Mouse (Mus musculus) layer of hippocampus, adult 9-11 months (tissue): ENCODE measurements around the gene Foxd3.
"Not testable (repeated sequence)": the region's sequence is repeated elsewhere in the genome, so short reads cannot be mapped to it uniquely, and the experiment has no call there.

ENCODE experiments used
- DNase-seq: peaks from one replicate; pipeline ENCODE4 v3.0.0; 2022

The Foxd3 gene

DNA sequence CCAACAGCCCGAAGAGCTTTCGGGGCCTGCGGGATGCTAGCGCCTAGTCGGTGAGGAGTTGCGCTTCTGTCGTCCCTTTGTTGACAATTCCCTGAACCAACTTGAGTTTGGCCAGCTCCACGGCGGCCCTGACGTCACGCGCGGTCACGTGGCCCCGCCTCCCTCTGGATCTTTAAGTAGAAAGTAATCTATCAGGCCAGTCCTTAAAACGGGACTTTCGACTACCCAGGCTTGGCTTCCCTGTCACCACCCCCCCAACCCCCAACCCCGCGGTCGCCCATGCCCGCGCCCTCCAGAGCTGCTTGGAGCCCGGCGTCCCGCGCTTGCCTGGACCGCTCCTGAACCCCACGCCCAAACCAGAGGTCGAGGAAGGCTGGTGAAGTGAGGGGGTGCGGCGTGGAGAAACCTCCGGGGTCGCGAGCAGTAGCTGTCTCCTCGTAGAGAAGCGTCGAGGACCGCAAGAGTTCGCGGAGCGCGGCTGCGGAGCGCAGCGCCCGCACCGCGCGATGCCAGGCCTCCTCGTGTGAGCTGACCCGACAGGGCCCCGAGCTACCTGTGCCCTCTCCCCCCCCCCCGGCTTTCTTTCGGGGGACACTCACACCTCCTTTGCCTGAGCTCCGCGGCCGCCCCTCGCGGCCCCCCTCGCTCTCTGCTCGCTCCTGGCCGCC, at the start of gene Foxd3:
Gene Foxd3, plus strand, starts transcription at position 363 of the 668 bp plus-strand sequence.
- DNase-seq, result no peak

DNA sequence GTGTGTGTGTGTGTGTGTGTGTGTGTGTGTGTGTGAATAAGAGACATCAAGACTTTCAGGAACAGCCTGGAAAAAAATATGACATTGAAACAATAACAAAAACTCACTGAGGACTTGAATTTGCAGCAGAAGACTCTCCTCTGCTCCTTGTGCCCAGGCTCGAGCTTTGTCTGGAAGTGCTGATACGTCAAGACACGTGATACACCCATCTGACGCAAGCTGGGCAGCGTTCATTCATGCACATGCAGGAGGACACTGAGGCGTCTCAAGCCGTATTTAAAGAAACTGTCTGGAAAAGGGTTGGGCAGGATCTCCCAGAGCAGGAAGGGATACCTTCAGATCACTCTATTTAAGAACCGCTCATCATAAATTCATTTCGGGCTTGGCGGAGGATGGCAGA, 43.9 kb upstream of the Foxd3 start:
- DNase-seq, result no peak

DNA sequence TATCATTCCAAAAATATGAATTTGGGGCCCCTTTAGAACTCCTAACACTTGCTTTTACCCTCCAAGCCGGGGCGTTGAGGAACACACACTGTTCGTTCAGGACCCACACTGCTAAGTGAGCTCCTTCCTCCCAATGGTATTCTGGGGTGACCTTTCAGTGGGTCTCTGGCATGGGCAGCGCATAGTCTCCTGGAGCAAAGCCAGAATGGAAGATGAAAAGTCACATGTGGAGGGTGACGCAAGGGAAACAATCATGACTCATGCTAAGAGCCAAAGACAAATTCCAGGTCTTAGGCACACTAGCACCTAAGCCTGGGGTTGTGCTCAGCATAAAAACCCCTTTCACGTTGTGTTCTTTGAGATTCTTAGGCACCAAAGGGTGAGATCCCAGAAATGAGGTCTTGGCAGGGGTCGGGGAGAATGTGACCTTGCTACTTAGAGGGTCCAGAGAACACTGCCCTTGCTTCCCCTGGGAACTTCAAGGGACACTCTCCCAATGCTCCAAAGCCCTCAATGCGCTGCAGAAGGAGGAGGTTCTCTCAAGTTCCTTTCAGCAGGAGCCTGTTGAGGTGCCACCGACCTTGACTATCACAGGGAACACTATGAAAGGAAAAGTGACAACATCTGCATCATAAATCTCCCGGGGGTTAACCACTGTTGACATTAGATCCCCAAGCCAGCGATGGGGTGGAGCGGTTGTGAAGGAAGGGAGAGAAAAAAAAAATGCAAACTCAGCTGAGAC, 43.3 kb upstream of the Foxd3 start:
- no peak for DNase-seq

DNA sequence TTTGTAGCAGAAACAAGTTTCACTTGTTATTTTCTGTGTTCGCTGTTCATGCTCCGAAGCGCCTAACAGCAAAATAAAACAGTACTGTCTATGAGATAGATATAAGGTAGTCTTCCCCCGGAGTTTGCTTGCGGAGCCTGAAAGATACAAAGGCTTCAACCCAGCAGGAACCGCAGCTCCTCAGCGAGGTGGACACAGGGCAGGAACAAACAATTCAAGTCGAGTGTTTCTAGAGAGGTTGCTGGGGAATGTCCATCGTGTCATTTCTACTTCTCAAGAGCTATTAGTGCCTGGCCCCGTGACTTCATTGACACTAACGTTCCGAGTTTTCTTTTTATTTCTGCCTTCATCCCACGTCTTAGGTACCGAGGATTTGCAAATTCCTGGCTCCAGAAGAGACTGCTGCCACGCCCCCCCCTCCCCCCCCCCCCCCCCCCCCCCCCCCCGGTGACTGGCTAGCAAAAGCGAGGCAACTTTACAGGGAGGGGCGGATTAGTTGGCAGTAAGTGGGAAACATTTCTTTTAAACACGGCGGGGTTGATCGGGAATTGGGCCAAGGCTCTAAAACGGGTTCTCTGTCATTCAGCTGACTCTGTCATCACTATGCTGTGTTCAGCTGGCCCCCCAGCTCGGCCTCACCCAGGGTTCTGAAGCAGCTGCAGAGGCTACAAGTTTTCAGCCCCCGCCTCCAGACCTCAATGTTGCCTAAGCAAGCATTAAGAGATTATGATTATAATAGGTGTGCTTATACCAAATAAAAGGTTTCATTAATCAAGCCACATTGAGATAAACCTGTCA, 29.9 kb upstream of the Foxd3 start:
- DNase-seq, result no peak

DNA sequence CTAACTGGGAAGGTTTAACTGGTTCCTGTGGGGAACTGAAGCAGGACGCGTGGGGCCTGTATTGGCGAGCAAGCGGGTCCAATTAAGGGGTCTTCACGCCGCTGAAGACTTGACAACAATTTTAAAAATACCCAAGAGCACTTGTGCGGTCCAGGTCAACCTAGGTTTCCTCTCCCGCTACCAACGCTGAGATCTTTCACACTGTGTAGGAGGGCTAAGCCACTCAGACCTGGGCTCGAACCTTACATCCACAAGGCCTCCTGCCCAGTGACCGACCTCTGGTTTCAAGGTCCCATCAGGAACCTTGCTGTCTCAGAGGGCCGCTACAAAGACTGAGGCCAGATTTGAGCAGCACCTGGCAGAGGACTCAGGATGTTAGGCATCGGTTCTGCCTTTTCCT, 29.0 kb upstream of the Foxd3 start:
- DNase-seq, result no peak

DNA sequence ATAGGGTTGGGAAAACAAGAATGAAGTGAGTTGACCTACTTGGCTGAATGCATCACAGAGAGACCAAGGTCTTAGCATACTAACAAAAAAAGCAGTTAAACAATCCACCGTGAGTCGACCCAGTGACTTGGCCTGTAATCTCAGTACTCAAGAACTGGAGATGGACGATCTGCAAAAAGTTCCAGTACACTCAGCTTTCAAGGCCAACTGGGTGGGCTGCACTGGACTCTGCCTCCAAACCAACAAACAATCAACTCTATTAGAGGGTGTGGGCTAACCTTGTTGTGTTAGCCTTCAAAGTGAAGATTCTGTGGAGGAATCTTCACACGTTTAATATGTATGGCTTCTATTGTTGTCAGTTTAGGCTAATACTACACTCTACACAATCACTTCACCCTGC, 20.1 kb upstream of the Foxd3 start:
- DNase-seq, result no peak

DNA sequence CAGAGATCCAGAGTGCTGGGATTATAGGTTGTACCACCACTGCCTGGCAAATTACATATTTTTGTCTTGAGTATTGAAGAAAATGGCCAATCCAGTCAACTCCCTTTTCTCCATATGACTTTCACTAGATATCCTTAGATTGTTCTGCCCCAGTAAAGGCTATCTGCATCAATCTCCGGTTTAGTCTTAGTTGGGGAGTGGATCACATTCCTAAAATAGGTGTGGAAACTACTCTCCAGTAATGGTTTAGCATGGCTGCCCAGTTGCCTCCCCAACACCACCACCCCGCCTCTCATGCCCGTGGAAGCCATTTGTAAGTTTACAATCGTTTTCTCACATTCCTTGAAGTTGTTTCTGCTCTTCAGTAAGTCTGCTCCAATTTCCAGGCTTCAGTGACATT, 19.4 kb upstream of the Foxd3 start:
- DNase-seq, result no peak

DNA sequence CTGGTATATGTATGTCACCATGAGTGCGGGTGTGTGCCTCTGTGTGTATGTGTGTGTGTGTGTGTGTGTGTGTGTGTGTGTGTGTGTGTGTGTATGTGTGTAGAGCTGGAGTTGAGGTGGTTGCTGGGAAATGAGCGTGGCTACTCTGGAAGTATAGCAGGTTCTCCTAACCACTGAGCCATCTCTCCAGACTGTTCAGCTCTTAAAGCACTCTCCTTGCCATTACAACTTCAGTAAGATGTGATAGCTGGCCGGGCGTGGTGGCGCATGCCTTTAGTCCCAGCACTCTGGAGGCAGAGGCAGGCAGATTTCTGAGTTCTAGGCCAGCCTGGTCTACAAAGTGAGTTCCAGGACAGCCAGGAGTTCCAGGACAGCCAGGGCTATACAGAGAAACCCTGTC, 15.5 kb upstream of the Foxd3 start:
- DNase-seq, result not testable (repeated sequence)

DNA sequence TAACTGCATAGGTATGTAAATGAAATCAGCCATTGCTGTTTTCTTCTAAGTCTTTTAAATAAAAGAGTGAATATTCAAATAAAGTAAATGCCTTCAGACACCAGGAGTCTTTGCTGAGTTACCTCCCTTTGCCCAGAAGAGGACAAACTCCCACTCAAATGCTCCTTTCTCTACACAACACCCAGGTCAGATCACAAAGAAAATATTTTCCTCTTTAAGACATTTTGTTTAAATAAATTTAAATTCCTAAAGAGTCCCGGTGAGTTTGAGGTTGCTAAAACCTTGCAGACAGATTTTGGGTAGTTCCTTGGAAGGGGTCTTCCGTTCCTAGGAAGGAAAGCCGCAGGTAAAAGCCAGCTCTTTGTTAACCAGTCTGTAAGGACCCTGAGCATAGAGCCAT, 14.2 kb upstream of the Foxd3 start:
- DNase-seq, result no peak

DNA sequence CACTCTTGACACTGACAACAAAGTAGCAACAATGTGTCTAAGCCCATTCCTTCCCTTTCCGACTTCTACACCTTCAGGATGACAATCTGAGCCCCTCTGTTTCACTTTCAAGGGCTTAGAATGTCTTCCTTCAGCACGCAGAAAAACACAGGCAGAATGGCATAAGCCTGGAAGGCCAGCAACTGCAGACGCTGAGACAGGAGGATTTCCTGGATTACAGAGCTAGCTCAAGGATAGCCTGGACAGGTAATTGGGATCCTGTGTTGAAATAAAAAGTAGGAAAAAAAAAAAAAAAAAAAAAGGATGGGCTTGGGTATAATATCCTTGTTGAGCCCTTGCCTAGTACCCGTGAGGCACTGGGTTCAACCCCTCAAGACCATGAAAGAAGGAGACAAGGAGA, 10.5 kb upstream of the Foxd3 start:
- no peak for DNase-seq

DNA sequence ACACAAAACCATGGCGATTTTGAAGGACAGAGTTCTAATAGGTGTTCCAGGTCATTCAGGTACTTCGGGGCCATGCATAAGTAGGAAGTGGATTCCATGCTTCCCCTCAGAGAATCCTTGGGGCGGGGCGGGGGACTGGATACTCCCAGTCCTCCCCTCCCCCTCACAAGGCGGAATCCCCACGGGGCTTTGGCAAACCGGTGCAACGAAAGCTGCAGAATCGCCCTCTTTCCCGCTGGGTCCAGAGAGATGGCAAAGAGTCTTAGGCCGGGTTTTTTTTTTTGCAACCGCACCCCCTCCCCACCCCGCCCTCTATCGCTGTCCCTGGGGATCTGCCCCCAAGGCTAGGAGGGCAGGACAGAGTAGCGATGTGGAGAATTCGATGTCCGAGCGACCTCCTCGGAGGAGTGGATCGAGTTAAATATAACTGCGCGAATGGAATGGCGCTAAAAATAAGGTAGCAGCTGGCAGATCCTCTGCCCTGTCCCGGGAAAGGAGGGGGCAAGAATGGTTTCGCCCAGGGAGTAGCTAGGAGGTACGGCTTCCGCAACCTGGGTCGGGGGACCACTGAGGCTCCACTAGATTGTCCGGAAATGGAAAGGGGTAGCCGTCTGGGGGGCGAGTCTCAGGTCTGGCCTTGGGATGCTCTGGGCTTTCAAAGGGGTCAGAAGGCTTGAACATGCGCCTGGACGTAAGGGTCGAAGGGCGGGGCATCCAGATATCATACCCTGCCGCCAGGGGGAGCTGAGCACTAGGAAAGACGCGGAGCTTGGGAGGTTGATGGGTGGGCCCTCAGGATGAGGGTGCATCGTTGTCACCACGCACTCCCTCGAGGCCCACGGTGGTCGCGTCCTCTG, 5.8 kb upstream of the Foxd3 start:
- no peak for DNase-seq

DNA sequence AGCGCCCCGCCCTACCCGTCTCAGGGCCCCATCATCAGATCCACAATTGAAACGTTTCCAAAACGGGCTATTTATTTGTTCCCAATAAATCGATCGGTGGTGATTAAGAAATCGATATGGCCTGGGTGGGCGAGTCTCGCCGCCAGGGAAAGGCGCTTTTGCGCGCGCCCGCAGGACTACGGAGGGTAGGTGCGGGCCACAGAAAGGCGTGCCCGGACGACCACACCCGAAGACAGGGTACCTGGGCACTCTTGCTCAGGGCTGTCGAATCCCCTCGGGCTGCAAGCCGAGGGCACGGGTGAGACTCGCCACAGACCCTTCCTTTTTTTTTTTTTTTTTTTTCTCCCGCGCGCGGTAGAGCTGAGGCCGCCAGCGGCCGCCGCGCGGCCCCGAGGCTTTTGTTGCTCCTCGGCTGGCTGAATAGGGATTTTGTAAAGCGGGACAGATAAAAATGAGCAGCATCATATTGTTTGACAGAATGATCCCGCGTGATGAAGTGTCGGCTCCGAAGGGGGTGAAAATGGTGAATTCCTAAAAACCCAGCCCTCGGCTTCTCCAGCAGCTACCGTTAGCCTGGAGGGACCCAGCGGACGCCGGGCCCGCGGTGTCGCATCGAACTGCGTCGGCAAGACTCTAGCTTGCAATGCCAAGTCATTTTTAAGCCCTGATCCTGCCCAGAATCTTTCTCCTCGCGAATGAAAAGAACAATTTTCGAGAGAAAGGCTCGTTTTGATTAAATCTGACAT, 5.0 kb upstream of the Foxd3 start:
- no peak for DNase-seq

DNA sequence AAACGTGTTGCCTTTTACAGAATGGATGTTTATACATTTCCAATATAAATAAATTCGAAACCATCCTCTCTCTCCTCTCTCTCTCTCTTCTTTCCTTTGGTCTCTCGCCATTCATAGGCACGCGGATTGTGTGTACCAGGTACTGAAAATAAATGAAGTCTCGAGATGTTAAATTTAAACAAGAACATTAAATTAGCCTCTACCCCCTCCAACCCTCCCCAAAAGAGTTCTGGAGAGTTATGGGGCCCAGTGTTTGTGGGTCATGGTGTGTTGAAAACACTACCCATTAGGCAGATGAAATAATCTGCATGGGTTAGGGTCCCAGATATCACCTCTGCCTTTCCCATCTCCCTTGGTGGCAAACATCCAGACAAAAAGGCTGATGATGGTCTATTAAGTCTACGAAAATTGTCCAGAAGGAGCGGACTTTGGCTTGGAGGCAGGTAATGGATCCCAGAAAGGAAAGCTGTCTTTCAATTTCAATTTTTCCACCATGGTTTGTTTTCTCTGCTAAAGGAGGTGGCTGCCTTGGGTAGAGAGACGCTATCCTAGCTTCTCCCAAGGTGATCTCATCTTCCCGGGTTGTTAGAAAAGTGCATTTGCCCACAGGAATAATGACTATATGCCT, 4.2 kb upstream of the Foxd3 start:
- no peak for DNase-seq

DNA sequence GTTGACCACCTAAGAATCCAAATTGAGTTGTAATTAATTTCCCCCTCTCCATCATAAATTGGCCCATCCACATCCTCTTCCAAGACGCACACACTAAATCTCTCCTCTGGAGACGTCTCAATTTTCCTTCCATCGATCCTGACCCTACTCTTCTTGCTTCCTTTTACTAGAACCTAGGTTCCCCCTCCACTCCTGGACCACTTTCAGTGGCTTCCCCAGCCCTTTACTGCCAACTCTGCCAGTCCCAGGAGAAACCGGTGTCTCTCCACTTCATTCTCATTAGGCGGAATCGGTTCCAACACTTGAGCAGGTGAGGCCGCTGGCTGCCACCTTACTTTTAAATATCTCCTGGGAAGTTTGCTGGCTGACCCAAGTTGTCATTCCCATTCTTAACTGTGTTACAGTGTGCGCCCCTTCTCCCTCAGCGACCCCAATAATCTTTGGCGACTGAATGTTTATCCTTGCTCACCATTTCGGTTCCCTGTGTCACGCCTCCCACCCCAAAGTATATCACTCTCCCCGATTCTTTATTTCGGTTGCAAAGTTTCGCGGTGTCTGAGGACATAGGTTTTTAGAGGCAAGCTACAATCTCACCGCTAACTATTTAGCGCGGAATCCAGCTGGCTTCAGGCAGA, 3.4 kb upstream of the Foxd3 start:
- no peak for DNase-seq

DNA sequence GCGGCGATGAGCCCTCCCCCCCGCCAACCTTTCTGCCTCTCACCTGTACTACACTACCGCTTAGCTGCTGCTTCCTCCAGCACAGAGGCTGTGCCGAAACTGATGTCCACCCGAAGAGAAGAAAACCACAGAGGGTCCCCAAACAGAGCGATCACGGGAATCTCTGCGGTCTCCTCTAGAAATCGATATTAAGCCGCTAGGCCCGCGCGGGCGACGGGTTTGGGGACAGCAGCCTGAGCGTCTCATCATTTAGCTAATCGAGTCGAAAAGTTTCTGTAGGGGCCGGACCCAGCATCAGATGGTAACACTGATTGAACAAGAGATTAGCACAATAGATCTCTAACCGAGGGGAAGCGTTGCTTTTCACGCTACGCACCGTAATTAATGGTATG, 2.9 kb upstream of the Foxd3 start:
- no peak for DNase-seq

DNA sequence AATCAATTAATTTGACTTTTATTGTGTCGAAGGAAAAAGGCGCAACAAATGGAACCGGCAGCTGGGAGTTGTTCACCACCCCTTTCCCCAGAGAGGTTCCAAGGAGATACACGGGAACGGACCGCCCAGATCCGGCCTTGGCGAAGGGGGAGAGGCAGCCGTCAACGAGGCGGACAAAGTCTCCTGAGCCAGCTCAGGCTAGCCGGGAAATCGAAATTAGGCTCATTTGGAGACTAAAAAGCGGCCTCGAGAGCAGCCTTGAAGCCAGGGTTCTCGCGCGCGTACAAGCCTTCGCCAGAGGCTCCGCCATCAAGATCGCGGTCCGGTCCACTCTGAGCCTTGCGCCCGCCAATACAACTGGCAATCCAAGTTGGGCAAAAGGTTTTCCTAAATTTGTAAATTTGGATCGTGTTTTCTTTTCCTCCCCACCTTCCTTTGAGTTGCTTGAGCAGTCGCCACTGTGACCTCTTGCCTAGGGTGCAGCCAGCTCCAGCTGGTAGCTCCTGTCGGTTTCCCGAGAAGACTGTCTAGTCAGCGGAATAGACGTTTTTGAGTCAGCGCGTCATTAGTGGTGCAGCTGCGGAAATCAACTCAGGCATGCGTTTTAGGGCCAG, 2.4 kb upstream of the Foxd3 start:
- DNase-seq, result no peak

DNA sequence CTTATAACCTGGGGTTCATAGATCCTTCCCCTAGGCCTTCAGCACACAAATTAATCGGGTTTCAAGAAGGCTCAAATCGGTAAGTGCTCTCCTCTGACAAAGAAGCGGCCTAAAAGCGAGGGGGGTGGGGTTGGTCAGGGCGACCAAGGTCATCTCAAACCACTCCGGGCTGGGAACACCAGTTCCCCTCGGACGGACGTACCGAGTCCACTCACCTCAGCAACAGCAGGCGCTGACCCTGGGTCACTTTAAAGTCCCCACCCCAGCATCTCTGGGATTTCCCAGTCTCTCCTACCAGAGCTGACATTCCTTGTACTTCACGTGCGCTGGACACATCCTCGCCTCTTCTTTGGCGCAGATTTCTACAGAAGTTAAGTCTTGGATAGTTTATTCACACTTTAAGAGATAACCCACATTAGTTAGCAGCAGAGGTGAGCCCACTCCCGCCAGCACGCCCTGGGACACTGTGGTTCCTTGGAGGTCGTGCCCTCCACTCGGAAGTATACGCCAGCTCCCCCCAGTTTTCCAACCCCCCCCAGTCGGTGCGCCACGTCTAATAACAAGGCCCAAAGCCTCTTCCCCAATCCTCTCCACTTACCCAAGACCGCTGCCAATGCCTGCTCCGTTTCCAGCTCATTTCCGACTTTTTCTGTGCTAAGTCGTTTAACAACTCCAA, 1.3 kb upstream of the Foxd3 start:
- no peak for DNase-seq

DNA sequence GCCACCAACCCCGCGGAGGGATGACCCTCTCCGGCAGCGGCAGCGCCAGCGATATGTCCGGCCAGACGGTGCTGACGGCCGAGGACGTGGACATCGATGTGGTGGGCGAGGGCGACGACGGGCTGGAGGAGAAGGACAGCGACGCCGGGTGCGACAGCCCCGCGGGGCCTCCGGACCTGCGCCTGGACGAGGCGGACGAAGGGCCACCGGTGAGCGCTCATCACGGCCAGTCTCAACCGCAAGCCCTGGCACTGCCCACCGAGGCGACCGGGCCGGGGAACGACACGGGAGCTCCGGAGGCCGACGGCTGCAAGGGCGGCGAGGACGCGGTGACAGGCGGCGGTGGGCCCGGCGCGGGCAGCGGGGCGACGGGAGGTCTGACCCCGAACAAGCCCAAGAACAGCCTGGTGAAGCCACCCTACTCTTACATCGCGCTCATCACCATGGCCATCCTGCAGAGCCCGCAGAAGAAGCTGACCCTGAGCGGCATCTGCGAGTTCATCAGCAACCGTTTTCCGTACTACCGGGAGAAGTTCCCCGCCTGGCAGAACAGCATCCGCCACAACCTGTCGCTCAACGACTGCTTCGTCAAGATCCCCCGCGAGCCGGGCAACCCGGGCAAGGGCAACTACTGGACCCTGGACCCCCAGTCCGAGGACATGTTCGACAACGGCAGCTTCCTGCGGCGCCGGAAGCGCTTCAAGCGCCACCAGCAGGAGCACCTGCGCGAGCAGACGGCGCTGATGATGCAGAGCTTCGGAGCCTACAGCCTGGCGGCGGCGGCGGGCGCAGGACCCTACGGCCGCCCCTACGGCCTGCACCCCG, 718 bp downstream of the Foxd3 start:
- DNase-seq, result no peak

DNA sequence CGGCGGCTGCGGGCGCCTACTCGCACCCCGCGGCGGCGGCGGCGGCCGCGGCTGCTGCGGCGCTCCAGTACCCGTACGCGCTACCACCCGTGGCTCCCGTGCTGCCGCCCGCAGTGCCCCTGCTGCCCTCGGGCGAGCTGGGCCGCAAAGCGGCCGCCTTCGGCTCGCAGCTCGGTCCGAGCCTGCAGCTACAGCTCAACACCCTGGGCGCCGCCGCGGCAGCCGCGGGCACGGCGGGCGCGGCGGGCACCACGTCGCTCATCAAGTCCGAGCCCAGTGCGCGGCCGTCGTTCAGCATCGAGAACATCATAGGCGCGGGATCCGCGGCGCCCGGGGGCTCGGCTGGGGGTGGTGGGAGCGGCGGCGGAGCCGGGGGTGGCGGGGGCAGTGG, 1.3 kb downstream of the Foxd3 start:
- no peak for DNase-seq
